Mouse (Mus musculus) gastrocnemius, postnatal 4 days (tissue): ENCODE results near the gene Zfp423. TPM values are rescaled to one million over a fixed set of nuclear protein-coding genes. Genes with fewer than 3 reads are reported as not detected.
"Not testable (repeated sequence)": the region's sequence is repeated elsewhere in the genome, so short reads cannot be mapped to it uniquely, and the experiment has no call there.

Experiments
- DNase-seq, 2 experiments: peaks; one replicate each; pipeline ENCODE4 v3.0.0; 2021 to 2022; ENCODE audit warnings: low spot score in 2 of 2, mixed read lengths in 2 of 2
- total RNA-seq, 2 experiments: library from RNA; stranded (reverse); gene quantifications; 2 replicates each; pipeline ENCODE4 v1.2.3; 2021

The Zfp423 gene
- total RNA-seq, 2 experiments from 2014 or later: 31.4 to 36.4 TPM

DNA sequence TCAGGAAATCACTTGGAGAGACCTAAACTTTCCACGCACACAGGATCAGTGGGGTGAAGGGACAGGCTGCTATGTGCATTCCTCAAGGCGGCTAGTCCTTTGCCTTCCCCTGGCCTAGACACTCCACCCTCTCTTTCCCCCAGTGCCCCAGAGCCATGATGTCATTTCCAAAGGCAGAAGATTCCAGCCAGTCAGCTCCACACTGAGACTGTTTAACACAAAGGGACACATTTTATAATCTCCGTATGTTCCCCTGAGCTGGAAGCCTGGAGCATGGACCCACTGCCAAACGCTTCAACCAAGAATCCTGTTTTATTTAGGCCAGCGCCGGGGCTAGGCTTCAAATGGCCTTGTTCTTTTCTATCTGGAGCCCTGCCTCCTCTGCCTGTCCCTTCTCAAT lies 111.6 kb downstream of the Zfp423 start:
- peak in 1 of 2 experiments; percentile 27 for DNase-seq

DNA sequence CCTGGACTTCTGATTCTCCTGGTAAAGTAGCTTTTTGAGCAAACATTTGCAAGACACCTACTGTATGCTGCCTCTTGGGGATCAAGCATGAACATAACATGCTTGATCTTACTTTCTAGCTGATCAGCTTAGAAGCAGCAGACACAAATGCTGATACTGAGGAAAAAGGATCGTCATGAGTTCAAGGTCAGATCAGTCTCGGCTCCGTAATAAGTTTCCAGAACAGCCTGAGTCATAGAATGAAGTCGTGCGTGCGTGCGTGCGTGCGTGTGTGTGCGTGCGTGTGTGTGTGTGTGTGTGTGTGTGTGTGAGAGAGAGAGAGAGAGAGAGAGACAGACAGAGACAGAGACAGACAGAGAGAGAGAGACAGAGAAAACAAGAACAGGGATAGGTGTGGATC lies 117.3 kb downstream of the Zfp423 start:
- DNase-seq: not testable (repeated sequence)

DNA sequence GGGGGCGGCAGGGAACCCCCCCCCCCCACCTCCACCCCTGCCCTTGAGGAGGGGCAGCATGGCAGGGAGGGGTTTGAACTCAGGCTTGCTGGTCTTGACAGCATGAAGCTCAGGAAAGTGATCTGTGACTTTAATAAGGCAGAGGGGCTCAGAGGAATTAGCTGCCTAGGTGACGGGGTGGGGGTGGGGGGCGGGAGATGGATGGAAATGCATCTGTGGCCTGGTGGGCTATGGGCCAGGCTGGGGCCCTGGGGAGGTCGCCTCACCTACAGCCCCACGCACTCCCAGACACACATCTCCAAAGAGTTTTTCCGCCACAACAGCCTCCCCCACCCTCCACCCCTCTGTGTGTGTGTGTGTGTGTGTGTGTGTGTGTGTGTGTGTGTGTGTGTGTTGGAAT lies 122.1 kb downstream of the Zfp423 start:
- DNase-seq: no peak

DNA sequence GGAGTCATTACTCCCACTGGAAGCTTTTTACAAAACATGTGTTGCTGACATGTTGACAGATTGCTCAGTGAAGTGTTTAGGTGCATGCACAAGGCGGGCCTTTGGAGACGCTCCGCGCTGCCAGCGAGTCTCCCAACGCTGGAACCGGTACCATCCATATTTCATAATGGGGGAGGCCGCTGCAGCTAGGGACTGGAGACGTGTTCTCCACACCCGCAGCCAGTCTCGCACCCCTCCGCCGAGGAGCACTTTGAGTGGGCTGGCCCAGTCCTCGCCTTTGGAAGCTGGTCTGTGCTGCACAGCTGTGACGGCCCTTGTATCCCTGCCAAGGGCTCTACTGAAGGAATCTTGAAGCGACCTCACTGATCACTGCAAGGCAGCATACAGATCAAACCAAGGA lies 122.5 kb downstream of the Zfp423 start:
- peak; percentile 60 to 84 for DNase-seq

DNA sequence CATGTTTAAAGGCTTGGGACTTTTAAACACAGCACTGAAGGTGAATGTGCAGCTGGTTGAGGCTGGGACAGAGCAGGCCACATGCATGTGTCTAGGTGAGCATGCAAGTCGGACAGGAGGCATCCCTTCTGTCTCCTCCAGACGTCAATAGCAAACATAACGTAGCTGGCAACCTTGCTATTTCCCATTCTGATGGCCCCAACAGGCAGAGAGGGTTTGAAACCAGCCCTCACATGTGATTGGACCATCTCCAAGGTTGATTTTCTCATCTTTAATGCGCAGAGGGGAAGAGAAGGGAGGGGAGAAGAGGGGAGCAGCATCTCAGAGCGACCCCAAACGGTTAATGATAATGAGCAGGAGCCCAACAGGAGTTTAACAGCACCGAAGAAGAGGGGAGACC lies 123.5 kb downstream of the Zfp423 start:
- DNase-seq: no peak

DNA sequence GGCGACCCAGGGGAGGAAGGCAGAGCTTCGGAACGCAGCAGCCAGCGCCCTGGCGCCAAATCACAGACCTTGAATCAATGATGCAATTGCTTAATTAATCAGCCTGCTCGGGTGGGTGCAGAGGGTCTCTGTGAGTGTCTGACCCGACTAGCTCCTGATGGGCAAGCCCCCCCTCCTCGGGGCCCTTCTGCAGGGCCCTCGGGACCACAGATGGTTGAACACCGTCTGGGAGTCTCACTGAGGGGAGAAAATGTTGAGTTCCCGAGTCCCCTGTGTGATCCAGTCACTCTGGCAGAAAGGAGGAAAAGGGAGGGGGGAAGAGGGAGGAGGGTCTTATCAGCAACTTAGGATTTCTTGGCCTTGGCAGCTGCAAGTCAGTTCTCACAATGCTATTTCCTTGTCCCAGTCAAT lies 124.0 kb downstream of the Zfp423 start:
- DNase-seq: no peak

DNA sequence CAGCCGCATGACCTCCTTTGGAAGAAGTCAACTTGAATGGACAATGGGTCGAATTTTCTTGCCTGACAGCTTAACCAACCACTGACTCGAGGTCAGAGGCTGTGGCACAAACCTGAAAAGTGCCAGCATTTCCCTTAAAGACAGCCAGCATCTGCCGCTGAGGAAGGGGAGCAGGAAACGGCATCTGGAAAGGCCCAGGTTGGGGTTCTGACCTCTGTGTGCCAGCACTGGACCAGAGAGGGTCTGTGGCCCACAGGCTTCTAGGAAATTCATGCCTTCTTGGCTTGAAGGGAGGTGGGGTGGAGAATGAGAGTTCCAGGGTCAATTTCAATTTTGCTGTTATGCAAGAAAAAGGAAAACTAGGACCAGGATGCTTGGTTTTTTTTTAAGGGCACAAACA lies 124.7 kb downstream of the Zfp423 start:
- no peak for DNase-seq

DNA sequence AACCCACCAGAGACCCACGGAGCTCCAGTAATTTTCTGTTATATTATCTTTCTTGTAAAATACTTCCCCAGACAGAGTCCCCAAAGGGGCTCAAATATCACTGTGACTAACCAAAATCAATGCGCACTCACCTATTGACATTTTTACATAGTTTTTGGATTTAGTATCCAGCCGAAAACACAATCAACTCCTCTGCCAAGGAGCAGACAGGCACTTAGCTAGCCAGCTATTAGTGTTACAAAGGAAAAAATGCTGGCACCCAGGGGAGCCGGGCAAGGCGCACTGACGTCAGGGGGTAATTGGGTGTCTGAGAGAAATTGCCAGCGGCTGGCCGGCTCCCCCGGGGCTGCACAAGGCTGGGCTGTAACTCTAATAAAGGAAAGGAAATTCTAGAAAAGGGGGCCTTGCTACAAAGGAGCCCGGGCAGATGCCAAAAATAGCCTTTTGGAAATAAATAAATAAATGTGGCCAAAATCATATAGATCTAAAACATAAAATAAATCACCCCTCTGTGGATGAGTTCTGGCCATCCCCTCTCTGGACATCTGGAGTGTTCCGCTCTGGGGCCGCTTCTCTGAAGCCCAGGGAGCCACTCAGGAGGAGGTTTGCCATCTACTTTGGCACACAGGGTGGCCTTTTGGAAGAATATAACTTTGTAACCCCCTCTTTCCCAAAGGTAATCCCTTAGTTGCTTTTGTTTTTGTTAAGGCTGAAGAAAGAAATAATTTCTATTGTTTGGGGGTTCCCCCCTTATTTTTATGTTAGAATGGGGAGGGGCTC lies 125.4 kb downstream of the Zfp423 start:
- DNase-seq: no peak

DNA sequence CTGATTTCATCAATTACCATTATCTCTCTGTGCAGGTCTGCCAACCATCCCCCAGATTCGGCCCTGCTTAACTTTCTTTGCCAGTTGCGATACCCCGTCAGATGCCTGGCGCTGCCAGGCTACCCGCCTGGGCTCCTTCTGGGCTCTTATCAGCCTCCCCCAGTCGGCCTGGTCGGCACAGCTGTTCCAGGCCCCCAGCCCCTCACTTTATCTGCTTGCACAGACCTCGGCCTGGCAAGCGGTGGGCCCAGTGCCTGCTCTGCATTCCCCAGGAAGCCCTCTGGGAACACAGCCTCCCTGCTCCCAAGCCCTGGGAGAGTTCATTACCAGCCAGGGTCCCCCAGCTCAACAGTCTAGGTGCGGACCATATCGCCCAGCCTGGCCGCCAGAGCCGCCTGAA lies 126.1 kb downstream of the Zfp423 start:
- no peak for DNase-seq

DNA sequence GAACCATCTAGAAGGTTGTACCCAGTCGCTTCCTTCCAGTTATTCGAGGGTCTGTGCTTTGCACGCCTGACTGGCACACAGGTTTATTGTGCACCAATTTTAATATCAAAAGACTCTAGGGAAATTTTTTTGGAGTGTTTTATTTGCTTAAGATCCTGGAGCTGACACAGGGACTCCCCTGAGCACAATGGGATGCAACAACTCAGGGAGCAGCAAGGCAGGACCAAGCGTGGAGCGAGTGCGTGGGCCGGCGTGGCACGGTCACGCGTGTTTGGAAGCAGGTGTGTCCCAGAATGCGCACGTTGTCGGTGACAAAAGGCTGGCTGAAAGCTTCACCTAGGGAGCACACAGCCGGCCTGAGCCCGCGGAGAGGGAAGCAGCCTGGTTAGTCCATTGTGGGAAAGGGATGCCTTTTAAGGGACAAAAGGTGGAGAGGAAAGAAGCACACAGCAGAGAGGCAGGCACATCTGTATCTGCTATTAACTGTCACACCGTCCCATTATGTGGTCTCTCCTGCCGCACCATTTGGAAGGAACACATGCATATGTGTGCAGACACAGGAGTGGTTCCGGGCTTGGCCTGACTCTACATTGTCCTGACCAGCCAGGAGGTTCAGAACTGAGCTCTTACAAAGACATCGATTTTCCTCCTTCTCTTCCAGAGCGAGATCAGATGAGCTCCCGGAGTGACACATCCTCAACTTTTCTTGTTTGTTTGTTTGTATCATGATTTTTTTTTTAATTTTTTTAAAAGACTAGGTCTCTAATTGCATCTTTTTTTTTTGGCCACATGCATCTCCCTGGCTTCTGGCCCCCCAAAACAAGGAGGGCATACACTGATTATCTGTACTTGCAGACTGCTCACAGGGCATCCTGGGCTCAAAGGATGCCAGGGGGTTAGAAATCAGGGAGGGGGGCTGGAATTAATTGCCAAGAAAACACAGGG lies 126.7 kb downstream of the Zfp423 start:
- DNase-seq: no peak

DNA sequence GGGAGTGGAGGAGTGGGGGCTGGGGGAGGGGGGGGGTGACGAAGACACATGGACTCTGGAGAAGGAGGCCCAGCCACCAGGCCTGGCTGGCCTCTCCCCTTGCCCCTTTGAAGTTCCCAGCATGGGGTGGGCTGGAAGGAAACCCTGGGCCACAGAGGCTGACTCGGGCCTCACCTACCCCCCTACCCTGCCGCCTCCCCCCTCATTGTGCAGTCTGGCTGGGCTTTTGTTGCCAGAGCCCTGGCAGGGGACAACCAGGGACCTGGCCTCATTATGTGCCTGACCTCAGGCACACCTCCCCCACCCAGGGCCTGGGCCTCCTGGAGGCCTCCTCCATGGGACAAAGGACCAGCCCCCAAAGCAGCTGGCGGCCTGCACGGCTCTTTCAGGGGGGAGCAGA lies 127.8 kb downstream of the Zfp423 start:
- DNase-seq: no peak

DNA sequence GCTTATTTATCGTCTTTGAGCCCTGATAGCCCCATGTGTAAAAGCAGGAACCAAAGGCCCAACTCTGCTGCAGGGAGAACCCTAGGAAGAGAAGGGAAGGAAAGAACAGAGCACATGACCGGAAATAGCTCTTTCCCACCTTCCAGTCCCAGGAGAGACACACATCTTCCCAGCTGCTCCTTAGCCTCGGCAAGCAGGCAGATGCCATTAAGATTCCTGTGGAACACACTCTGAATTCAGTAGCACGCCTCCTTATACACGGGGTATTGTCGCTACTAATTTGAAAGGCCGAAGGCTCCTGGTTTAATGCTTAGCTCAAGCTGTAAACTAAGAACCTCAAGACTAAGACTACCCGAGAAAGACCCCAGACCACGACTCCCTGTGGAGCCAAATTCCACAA lies 128.3 kb downstream of the Zfp423 start:
- no peak for DNase-seq

DNA sequence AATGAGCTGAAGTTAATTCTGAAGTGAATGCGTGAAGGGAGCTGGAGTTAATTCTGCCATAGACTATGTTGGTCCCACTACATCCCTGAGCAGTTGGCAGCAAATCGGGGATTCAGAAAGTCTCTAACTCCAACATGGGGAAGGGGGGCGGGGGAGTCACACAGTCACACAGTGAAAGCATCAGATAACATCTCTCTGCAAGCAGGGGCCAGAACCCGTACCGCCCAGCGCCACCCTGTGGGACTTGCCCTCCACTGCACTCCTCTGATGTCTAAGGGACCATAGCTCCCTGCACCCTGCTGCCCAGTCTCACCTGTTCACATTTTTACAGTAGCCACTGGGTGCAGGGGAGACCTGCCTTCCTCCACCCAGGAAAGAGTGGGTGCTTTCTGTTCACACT lies 129.2 kb downstream of the Zfp423 start:
- DNase-seq: peak in 1 of 2 experiments; percentile 46

DNA sequence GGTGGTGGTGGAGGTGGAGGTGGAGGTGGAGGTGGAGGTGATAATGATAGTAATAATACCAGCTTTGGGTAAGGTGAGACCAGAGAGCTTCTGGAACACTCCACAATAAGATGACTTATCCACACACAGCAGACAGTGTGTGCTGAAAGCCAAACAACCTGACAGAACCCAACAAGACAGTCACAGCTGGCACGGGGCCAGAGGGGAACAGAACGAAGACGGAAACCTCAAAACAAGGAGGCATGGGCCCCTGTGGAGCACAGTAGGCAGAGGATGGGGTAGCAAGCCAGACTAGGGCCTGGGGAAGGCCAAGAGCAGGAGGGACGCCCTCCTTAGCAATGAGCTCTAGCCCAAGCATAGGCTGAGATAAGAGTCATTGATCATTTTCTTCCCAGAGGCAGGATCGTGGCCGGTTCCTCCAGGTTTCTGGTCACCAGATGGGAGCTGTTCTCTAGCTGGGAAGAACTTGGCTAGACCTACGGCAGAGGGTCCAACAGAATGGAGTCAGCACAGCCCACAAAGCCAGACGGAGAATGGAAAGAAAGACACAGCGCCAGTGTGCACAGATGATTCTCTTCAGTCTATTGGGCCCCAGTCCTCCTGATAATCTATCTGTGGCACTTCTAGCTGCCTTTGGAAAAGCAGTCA lies 133.3 kb downstream of the Zfp423 start:
- DNase-seq: no peak

DNA sequence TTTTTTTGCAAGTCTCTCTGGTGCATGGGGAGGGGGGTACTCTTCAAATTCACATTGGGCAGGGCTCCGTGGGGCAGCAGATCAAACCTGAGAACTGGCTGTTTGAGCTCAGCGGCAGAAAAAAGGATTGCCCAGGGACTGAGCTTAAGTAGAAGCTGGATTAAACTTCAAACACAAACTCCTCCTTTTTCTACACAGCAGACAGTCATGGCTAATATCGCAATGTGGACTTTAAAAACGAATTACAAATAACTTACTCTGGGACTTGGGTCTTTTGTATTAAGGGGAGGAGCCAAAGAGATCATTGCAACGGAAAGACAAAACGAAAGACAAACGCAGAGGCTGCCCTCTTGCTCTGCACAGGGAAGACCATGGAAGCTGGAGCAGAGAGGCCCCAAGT lies 136.2 kb downstream of the Zfp423 start:
- no peak for DNase-seq

DNA sequence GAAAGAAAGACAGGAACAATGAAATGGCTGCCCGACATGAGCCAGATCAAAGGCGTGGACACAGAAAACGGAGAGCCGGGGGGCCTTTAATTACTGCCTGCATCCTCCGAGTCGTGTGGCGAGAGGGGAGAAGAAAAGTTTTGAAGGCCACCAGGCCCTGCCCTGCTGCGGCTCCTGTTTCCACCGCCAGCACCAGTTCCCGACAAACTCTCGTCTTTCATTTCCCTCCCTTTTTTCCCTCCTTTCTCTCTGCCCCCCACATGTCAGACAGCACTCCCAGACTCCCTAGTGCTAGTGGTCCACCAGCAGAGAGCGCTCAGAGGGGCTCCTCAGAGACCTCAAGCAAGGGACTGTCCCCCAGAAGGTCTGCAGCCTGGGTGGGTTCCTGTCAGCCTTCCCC lies 136.7 kb downstream of the Zfp423 start:
- DNase-seq: no peak

DNA sequence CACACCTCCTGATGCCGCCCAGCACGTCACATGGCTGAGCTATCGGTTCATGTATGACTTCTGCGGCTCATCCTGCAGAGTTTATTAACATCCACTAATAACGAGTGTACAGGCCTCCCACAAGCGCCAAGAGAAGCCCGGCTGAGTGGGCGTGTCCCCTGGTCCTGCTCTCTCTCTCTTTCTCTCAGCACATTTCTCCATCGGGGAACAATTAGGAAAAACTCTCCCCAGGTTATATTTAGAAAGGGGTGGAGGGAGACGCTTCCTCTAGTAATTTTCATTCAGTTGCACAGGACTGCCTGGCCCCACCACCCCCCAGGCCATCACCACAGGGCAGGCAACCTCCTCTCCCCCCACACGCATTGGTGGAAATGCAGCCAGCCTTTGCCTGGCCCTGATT lies 137.2 kb downstream of the Zfp423 start:
- no peak for DNase-seq

DNA sequence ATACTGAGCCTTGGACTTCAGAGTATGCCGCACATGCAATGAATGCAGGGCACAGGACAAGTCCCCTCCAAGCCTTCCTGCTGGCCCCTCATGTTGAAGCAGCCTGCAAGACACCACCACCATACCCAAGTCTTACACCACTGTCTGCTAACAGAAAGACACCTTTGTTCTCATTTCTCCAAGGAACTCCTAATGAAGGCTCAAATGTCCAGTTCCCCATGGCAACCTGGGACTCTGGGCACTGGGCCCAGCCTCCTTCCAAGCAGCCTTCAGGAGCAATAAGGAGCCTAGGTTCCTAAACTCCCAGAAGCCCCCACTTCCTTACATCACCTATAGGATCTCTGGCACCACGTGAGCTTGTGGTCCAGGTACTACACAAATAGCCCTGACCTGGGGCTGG lies 137.7 kb downstream of the Zfp423 start:
- no peak for DNase-seq

DNA sequence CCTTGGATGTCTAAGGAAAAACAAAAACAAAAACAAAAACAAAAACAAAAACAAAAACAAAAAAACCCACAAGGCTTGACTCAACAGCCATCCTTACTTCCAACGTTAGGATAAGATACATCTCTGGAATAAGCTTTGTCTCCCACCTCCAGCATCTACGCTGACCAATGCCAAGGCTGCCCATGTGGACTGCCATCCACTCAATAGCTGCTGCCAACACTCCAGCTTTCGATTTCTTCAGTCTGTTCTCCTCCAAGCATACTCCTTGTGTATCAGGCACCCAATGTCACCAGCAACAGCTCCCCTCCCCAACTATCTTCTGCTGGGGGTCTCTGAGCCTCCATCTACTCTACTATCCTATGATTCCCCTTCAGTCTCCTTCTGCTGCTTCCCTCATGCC lies 140.1 kb downstream of the Zfp423 start:
- DNase-seq: no peak

DNA sequence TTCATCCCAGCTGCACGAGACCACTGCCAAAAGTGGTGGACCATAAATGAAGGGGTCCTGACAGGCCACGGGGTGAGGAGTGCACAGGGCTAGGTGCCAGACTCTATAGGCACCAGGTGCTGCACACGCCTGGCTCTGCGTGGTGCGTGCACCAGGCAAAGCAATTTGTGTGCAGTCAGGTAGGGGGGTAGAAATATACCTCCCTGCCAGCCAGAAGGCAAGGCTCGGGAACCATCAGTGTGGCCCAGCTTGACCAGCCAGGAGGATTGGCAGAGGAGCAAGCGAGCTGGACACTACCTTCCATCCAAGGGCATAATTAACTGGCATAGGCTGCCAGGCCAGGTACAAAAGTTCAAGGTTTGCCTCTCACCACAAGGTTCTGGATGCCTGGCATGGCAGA lies 140.9 kb downstream of the Zfp423 start:
- DNase-seq: no peak

DNA sequence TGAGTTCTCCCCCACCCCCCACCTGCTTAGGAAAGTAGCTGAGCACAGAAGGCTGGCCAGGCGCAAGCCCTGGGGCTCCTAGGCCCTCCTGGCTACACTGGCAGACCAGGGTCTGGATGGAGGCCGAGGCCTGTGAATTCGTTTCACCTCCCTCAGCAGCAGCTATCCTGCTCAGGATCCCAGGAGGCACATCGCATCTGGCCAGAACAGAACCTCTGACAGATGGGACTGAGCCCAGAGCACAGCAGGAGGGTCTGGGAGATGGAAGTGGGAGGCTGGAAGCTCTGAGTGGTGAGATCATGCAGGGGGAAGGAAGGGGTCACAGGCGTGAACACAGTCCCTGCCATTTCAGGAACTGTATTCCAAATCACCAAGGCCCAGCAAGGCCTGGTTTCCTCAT lies 143.3 kb downstream of the Zfp423 start:
- DNase-seq: no peak

DNA sequence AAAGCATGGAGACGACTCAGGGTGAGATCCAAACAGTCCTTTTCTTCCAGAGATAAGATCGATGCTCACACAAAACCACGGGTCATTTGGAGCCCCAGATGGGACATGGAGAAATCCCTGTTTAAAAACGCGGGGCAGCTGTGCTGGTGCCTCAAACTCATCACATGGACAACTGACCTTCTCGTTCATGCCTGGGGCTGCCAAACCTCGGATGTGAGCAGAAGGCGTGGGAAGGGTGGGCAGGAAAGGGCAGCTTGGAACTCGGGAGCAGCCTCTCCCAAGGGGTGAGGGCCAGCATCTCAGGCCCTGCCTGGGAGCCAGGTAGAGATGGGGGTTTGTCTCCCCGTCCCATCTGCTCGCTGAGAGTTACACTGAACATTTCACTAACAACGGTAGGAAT lies 146.7 kb downstream of the Zfp423 start:
- DNase-seq: no peak
